Mouse (Mus musculus): ENCODE measurements around the gene Egr4. TPM values are rescaled to one million over a fixed set of nuclear protein-coding genes. Genes with fewer than 3 reads are reported as not detected.

Gene Egr4
- polyA plus RNA-seq, 1 experiment from 2014 or later = not detected

DNA sequence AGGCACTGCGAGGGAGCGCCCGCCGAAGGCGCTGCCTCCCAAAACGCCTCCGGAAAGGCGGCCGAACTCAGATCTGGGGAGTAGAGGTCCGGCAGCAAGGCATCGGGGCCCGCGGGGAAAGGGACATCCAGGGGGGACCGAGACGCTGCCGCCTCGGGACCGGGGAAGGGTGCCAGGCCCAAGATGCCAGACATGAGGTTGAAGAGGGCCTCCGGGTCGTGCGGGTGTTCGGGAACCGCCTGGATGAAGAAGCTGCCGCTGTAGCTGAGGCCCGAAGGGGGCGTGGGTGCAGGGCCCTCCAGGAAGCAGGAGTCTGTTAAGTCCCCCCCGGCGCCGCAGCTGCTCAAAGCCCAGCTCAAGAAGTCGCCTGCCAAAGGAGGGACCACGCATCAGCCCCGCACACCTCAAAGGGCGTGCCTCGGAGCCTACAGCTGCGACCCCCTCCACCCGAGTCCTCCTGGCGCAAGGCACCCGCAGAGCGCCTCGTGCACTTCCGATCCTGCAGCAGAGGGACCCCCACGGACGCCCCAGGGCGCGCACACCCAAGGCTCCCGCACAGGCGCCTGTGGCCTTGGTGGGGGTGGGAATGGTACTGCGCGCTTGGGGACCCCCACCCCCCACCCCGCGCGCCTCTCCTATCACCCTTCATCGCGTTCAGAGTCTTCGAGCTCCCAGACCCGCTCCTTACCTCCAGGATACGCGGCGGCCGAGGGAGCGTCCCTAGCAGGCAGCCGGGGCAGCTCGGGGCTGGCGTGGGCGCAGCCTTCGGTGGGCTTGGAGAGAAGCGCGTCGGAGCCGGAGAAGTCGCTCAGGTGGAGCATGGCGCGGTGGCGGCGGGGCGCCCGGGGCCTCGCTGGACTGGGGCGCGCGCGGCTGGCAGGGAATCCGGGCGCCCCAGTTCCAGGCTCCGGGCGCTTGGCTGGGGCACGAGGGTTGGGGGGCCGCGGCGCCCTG lies 535 bp downstream of the Egr4 start:
- H3K27ac ChIP-seq (ENCODE audit: low read length) = no peak overlapping the region
- H3K9me3 ChIP-seq (ENCODE audit: control insufficient read depth, low read length) = no peaks in the 10 kb centered on the region
- H3K9ac ChIP-seq (ENCODE audit: low read depth, low read length) = no peak overlapping the region
- no peaks in the 10 kb centered on the region for H3K36me3 ChIP-seq (ENCODE audit: control insufficient read depth, insufficient read depth, low read length)
- peak overlapping the region; percentile 50 for H3K4me3 ChIP-seq (ENCODE audit: low read length)
- H3K4me1 ChIP-seq (ENCODE audit: control insufficient read depth, insufficient read depth, low read length) = peaks cover 20% of the 10 kb centered on the region
- peaks cover 61% of the 10 kb centered on the region for H3K27me3 ChIP-seq (replicated peaks; ENCODE audit: control insufficient read depth, insufficient read depth, low read length)
- no peak for ATAC-seq
- WGBS = 2% methylated on average over 85 of the region's 90 CpGs
- peak overlapping the region; percentile 73 for H3K4me2 ChIP-seq (ENCODE audit: low read depth, low read length)

DNA sequence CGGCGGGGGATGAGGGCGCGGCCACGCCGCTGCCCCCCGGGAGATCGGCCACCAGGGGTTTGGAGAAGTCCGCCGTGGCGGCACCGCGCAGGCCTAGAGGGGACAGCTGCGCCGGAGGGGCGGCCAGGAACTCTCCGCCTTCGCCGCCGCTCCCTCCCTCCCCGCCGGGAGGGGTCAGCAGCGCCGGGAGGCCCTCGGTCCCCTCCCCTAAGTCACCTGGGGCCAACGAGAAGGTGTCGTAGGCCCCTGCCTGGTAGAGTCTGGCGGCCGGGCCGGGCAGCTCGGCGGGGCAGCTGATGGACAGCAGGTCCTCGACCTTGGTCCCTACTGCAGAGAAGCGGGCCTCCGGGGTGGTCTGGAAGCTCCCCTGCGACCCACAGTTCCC lies 1.3 kb downstream of the Egr4 start:
- no peak overlapping the region for H3K27ac ChIP-seq (ENCODE audit: low read length)
- ATAC-seq = no peak
- peak overlapping the region; percentile 44 for H3K4me2 ChIP-seq (ENCODE audit: low read depth, low read length)
- H3K27me3 ChIP-seq (replicated peaks; ENCODE audit: control insufficient read depth, insufficient read depth, low read length) = peaks cover 61% of the 10 kb centered on the region
- H3K9ac ChIP-seq (ENCODE audit: low read depth, low read length) = no peak overlapping the region
- peaks cover 20% of the 10 kb centered on the region for H3K4me1 ChIP-seq (ENCODE audit: control insufficient read depth, insufficient read depth, low read length)
- H3K36me3 ChIP-seq (ENCODE audit: control insufficient read depth, insufficient read depth, low read length) = no peaks in the 10 kb centered on the region
- H3K9me3 ChIP-seq (ENCODE audit: control insufficient read depth, low read length) = no peaks in the 10 kb centered on the region
- peak overlapping the region; percentile 36 for H3K4me3 ChIP-seq (ENCODE audit: low read length)
- under 1% methylated on average over 35 of the region's 36 CpGs for WGBS

- no peak; the same call in 1 of the 2 replicates for ATAC-seq
Measured at GRCm38 (mm10) chr6:85511286-85512055, 1.9 kb downstream of the Egr4 start.

DNA sequence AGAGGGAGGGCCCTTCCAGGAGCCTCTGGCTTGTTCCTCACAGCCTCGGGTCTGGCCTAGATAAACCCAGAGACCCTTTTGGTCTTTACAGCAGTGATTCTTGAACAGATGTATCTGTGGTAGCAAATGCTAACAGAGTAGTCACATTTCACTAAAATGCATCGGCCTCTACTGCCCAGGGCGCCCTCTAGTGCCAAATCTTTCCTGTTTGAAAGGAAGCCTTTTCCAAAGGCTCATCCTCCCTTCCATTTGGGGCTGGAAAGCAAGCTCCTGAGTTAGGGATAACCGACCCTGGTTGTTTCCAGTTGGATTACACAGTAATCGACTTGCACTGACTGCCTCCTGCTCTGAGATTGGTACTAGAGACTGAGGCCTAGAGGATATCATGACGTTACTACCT lies 2.9 kb downstream of the Egr4 start:
- H3K9me3 ChIP-seq (ENCODE audit: control insufficient read depth, low read length) = no peaks in the 10 kb centered on the region
- H3K4me3 ChIP-seq (ENCODE audit: low read length) = no peak overlapping the region
- no peaks in the 10 kb centered on the region for H3K36me3 ChIP-seq (ENCODE audit: control insufficient read depth, insufficient read depth, low read length)
- H3K4me2 ChIP-seq (ENCODE audit: low read depth, low read length) = no peak overlapping the region
- no peak for ATAC-seq
- H3K27me3 ChIP-seq (replicated peaks; ENCODE audit: control insufficient read depth, insufficient read depth, low read length) = peaks cover 56% of the 10 kb centered on the region
- peaks cover 20% of the 10 kb centered on the region for H3K4me1 ChIP-seq (ENCODE audit: control insufficient read depth, insufficient read depth, low read length)
- WGBS = 7% methylated on average over 6 of the region's 6 CpGs
- no peak overlapping the region for H3K9ac ChIP-seq (ENCODE audit: low read depth, low read length)
- no peak overlapping the region for H3K27ac ChIP-seq (ENCODE audit: low read length)

More at GRCm38 (mm10) chr6:85511286-85512055, 1.9 kb downstream of the Egr4 start:
- Histone ChIP-seq H3K4me1 (ENCODE audit: control insufficient read depth, insufficient read depth, low read length) (peaks cover 20% of the 10 kb centered on the region), H3K4me3 (ENCODE audit: low read length) (peak overlapping the region; percentile 36), H3K27me3 (replicated peaks; ENCODE audit: control insufficient read depth, insufficient read depth, low read length) (peaks cover 61% of the 10 kb centered on the region), H3K4me2 (ENCODE audit: low read depth, low read length) (peak overlapping the region; percentile 44), H3K27ac (ENCODE audit: low read length) (no peak overlapping the region), H3K36me3 (ENCODE audit: control insufficient read depth, insufficient read depth, low read length) (no peaks in the 10 kb centered on the region), H3K9me3 (ENCODE audit: control insufficient read depth, low read length) (no peaks in the 10 kb centered on the region), H3K9ac (ENCODE audit: low read depth, low read length) (no peak overlapping the region)
- WGBS = under 1% methylated on average over 85 of the region's 88 CpGs

GRCm38 (mm10) chr6:85508602-85509001 lies 4.8 kb downstream of the Egr4 start:
- Histone ChIP-seq H3K4me2 (ENCODE audit: low read depth, low read length) (no peak overlapping the region), H3K4me1 (ENCODE audit: control insufficient read depth, insufficient read depth, low read length) (peaks cover 19% of the 10 kb centered on the region), H3K27ac (ENCODE audit: low read length) (no peak overlapping the region), H3K4me3 (ENCODE audit: low read length) (no peak overlapping the region), H3K27me3 (replicated peaks; ENCODE audit: control insufficient read depth, insufficient read depth, low read length) (peaks cover 50% of the 10 kb centered on the region), H3K9me3 (ENCODE audit: control insufficient read depth, low read length) (no peaks in the 10 kb centered on the region), H3K9ac (ENCODE audit: low read depth, low read length) (no peak overlapping the region), H3K36me3 (ENCODE audit: control insufficient read depth, insufficient read depth, low read length) (no peaks in the 10 kb centered on the region)
- no peak for ATAC-seq
- WGBS = 39% methylated on average over 5 of the region's 5 CpGs

- H3K9me3 ChIP-seq (ENCODE audit: control insufficient read depth, low read length) = no peaks in the 10 kb centered on the region
- H3K4me3 ChIP-seq (ENCODE audit: low read length) = no peak overlapping the region
- peaks cover 5% of the 10 kb centered on the region; the same call in 1 of the 2 replicates for H3K4me1 ChIP-seq (ENCODE audit: control insufficient read depth, insufficient read depth, low read length)
- ATAC-seq = no peak
- H3K27ac ChIP-seq (ENCODE audit: low read length) = no peak overlapping the region
- H3K36me3 ChIP-seq (ENCODE audit: control insufficient read depth, insufficient read depth, low read length) = no peaks in the 10 kb centered on the region
- WGBS = 77% methylated on average over 2 of the region's 2 CpGs
- no peak overlapping the region for H3K4me2 ChIP-seq (ENCODE audit: low read depth, low read length)
- no peak overlapping the region for H3K9ac ChIP-seq (ENCODE audit: low read depth, low read length)
- H3K27me3 ChIP-seq (replicated peaks; ENCODE audit: control insufficient read depth, insufficient read depth, low read length) = peaks cover 13% of the 10 kb centered on the region
Measured at GRCm38 (mm10) chr6:85504908-85505307, 8.5 kb downstream of the Egr4 start.

GRCm38 (mm10) chr6:85502911-85503250 lies 10.5 kb downstream of the Egr4 start, which contains the start of gene Fbxo41:
Gene Fbxo41, minus strand, starts transcription at chr6:85502994.
- WGBS = under 1% methylated on average over 20 of the region's 22 CpGs
- no peak within 1 kb of the TSS for H3K27ac ChIP-seq (ENCODE audit: low read length)
- ATAC-seq = peak; percentile 83

DNA sequence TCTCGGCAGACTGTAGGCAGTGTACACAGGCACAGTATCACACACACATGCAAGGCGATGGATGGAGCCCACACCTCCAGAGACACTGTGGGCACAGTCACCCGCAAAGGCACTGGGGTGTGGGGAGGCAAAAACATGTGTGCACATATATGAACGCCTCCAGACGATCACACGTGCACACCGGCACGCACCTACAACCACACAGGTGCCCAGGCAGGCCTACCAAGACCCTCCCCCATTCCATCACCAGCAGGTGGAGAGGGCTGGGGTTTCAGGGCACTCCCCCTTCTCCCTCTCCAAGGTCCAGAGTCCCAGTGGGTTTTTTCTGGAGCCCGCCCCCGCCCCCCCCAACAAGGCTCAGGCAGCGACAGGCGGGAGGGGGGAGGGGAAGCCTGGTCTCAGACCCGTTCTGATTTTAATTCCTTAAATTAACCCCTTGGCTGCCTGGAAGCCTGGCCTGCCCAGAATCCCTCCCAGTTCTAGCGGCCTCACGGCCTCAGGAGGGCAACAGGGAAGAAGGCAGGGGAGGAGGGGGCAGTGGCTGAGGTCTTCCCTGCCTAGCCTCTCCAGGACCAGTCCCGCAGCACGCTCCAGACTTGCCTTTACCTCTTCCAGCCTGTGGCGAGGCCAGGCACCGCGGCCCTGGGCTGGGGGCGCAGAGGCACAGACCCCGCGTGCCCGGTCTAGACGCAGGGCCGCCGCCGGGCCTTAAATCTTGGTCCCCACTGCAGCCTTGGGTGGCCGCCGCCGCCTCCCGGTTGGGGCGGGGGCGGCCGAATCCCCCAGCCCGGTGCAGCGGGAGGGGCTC lies 11.1 kb downstream of the Egr4 start:
- peak; percentile 56 for ATAC-seq
- WGBS = 4% methylated on average over 35 of the region's 37 CpGs
- H3K9ac ChIP-seq (ENCODE audit: low read depth, low read length) = peak overlapping the region; percentile 69
- peaks cover 5% of the 10 kb centered on the region; the same call in 1 of the 2 replicates for H3K4me1 ChIP-seq (ENCODE audit: control insufficient read depth, insufficient read depth, low read length)
- H3K4me3 ChIP-seq (ENCODE audit: low read length) = peak overlapping the region; percentile 72
- H3K27ac ChIP-seq (ENCODE audit: low read length) = no peak overlapping the region
- no peaks in the 10 kb centered on the region for H3K9me3 ChIP-seq (ENCODE audit: control insufficient read depth, low read length)
- H3K36me3 ChIP-seq (ENCODE audit: control insufficient read depth, insufficient read depth, low read length) = no peaks in the 10 kb centered on the region
- H3K4me2 ChIP-seq (ENCODE audit: low read depth, low read length) = peak overlapping the region; percentile 97
- 0 out of 2 replicates have a peak, but pooled peaks cover 7% of the 10 kb centered on the region for H3K27me3 ChIP-seq (replicated peaks; ENCODE audit: control insufficient read depth, insufficient read depth, low read length)

More at GRCm38 (mm10) chr6:85502911-85503250, 10.5 kb downstream of the Egr4 start, which contains the start of gene Fbxo41:
- H3K4me1 ChIP-seq (ENCODE audit: control insufficient read depth, insufficient read depth, low read length) = peaks cover 5% of the 10 kb centered on the region; the same call in 1 of the 2 replicates
- no peaks in the 10 kb centered on the region for H3K9me3 ChIP-seq (ENCODE audit: control insufficient read depth, low read length)
- H3K4me3 ChIP-seq (ENCODE audit: low read length) = peak within 1 kb of the TSS; percentile 72
- H3K27me3 ChIP-seq (replicated peaks; ENCODE audit: control insufficient read depth, insufficient read depth, low read length) = peaks cover 7% of the 10 kb centered on the region; the same call in 1 of the 2 replicates
- H3K4me2 ChIP-seq (ENCODE audit: low read depth, low read length) = peak within 1 kb of the TSS; percentile 97
- peak within 1 kb of the TSS; percentile 69 for H3K9ac ChIP-seq (ENCODE audit: low read depth, low read length)
- no peaks in the 10 kb centered on the region for H3K36me3 ChIP-seq (ENCODE audit: control insufficient read depth, insufficient read depth, low read length)
